Mouse (Mus musculus) megakaryocyte, embryonic 14.5 days (primary cell): ENCODE results near the gene Eps8. TPM values are rescaled to one million over a fixed set of nuclear protein-coding genes. Genes with fewer than 3 reads are reported as not detected.

Experiments used
- H3K27me3 ChIP-seq: replicated peaks from 2 replicates; pipeline ENCODE3; 2012; ENCODE audit warnings: inconsistent platforms
- H3K36me3 ChIP-seq: replicated peaks from 2 replicates; pipeline ENCODE3; 2012; ENCODE audit warnings: low read length, inconsistent platforms, mixed read lengths
- H3K4me1 ChIP-seq: 2 replicates; pipeline ENCODE4 v1.6.1; 2012; ENCODE audit warnings: inconsistent platforms
- H3K4me3 ChIP-seq: replicated peaks from 2 replicates; pipeline ENCODE3; 2012; ENCODE audit warnings: moderate library complexity, mild to moderate bottlenecking, inconsistent platforms
- H3K9me3 ChIP-seq: 2 replicates; pipeline ENCODE4 v1.6.1; 2012; ENCODE audit warnings: inconsistent platforms
- FLI1 ChIP-seq: IDR thresholded peaks from 2 replicates; pipeline ENCODE4 v1.6.1; 2012; ENCODE audit warnings: low read length, inconsistent platforms, mixed read lengths
- GATA1 ChIP-seq: IDR thresholded peaks from 3 replicates; pipeline ENCODE4 v1.6.1; 2012; ENCODE audit warnings: mixed read lengths, low read length, inconsistent platforms, borderline replicate concordance
- polyA plus RNA-seq: library from polyadenylated mRNA; stranded (reverse); fragments of >175 nt; gene quantifications from 2 replicates; pipeline ENCODE4 v1.2.3, GENCODE M21; 2012; ENCODE audit warnings: low replicate concordance; ENCODE audit not compliant: insufficient read depth

Eps8 gene
- polyA plus RNA-seq, 1 experiment = 0.47 TPM

DNA sequence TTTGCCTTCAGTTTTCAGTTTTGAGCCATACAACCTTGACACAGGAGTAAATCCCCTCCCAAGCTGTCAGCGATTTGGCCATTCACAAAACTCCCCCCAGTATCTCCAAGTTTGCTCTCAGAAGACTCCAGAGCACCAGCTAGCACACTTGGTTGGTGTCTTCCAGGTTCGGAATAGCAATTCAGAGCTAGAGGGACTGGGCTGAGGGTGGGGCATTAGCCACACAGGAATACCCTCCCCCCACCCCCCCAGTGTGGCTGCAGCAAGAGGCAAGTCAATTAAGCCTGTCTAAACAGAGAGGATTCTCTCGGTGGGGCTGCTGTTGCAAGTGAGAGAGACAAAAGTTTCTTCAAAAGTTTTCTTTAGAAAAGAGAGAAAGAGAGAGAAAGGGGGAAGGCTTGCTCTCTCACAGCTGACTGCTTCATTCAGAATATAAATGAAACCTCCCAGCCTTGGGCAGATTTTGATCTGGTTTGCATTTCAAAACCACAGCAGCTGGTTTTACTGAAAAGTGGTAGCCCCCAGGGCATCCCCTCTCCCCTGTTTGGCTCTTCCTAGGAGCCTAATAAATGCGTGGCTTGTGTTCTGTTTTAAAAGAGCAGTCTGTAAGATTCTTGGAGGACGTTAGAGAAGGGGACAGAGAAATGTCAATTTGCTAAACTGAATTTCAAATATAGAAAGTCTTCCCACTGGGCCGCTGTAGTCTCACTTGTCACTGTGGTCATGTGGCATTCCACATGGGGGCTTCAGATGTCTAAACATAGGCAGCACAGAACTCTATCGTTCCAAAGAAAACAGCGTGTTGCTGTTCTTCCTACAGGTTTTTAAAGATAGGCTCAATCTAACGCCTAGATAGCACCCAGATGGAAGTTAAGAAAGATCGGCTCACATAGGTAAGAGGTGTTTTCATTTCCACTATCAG is 112.2 kb downstream of the Eps8 start:
- Histone ChIP-seq H3K36me3 (no peaks in the 10 kb centered on the region), H3K27me3 (peaks cover 18% of the 10 kb centered on the region), H3K4me3 (no peak overlapping the region), H3K4me1 (peaks cover 15% of the 10 kb centered on the region), H3K9me3 (no peaks in the 10 kb centered on the region)
- no peak for TF ChIP-seq FLI1
- no peak for TF ChIP-seq GATA1

DNA sequence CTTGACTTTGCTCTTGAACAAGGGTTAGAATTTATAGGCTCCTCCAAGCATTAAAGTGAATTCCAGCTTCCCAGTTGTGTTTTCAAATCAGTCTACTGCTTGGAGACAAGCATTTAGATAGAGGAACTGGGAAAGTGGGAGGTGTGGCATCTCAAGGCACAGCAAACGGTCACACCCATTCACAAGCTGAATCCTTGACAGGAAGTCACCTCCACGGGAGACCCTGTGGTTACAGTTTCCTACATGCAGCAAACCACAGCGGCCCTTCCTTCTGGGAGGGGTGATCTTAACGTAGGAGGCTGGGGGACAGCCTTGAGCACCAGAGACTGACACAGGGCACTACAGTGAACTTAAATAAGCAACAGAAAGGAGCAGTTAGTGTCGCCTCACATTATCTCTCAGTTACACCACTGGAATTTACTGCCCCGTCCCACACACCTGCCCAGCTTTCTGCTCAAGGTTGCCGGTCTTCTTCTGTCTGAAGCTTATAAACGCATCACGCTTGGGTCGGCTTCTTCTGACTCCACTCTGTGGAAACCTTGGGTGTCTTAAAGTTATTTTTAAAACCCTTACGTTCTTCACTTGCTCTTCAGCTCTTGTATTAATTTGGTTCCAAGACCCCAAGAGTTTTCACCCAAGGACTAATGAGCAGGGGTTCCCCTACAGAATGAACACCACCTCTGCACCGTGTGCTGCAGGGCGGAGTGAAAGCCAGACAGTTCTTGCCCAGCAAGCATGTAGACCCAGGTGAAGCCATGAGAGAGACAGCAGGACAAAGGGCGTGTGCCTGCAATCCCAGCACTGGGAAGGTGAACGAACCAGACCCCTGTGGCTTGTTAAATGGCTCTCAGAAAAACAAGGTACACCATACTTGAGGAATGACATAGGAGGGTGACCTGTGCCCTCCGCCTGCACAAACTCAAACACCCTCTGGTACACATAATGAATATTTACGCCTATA is 113.2 kb downstream of the Eps8 start:
- no peak overlapping the region for H3K4me3 ChIP-seq
- TF ChIP-seq GATA1 (no peak), FLI1 (no peak)
- no peaks in the 10 kb centered on the region for H3K9me3 ChIP-seq
- H3K4me1 ChIP-seq = peaks cover 13% of the 10 kb centered on the region; the same call in 1 of the 2 replicates
- H3K27me3 ChIP-seq = peaks cover 16% of the 10 kb centered on the region
- H3K36me3 ChIP-seq = no peaks in the 10 kb centered on the region

DNA sequence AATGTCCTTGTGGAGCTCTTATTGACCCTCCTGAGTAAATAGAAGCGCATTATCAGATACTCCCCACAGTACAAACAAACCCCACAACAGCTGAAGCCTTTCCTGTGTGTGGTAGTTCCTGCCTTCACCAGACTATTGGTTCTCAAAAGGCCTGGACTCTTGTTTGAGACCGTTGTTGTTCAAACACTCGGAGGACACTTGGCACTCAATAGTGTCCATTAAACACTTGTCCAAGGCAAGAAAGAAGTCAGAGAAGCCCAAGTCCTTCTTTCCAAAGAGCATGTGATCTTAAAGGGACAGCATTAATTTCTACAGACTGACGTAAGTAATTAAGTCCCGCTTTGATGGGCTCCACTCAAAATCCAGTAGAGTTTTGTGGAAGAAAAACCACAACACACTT is 113.9 kb downstream of the Eps8 start:
- H3K9me3 ChIP-seq = peaks cover 3% of the 10 kb centered on the region
- peaks cover 13% of the 10 kb centered on the region; the same call in 1 of the 2 replicates for H3K4me1 ChIP-seq
- no peaks in the 10 kb centered on the region for H3K36me3 ChIP-seq
- H3K4me3 ChIP-seq = no peak overlapping the region
- H3K27me3 ChIP-seq = peaks cover 13% of the 10 kb centered on the region
- TF ChIP-seq GATA1 (no peak), FLI1 (no peak)

DNA sequence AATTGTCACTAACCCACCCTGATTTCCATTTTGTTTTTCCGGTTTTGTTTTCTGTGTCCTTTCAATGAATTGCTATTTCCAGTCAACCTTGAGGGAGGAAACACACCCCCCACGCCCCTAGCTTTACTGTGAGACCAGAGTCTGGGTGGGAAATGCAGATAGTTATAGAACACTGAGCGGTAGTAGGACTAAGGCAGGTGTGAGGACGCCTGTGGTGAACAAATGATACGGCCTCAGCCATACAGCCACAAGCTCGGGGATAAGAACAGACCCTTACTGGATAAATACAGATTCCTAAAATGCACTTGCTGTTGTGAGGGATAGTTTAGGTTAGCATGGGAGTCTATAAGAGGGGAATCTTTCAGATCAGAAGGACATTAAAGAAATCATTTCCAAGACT is 114.3 kb downstream of the Eps8 start:
- Histone ChIP-seq H3K9me3 (peaks cover 3% of the 10 kb centered on the region), H3K4me3 (no peak overlapping the region), H3K36me3 (no peaks in the 10 kb centered on the region), H3K27me3 (peaks cover 13% of the 10 kb centered on the region), H3K4me1 (peaks cover 12% of the 10 kb centered on the region; the same call in 1 of the 2 replicates)
- no peak for TF ChIP-seq FLI1
- no peak for TF ChIP-seq GATA1

DNA sequence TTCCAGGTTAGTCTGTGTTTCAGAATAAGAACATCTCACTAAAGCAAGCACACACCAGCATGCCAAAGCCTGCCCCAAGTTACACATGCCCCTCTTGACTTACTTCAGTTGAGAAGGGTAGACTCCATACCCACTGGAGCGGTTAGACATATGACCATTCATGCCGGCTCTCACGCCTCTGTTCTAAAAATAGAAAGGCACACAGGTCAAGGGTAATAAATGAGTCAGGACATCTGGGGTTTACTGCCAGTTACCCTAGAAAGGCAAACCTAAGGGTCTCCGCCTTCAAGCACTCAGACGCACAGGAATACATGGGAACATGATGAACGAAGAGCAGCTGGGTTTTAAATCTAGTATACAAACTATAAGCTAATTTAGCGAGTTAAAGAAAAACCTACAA is 115.5 kb downstream of the Eps8 start:
- H3K27me3 ChIP-seq = peaks cover 12% of the 10 kb centered on the region
- H3K4me1 ChIP-seq = peaks cover 7% of the 10 kb centered on the region; the same call in 1 of the 2 replicates
- no peak overlapping the region for H3K4me3 ChIP-seq
- no peaks in the 10 kb centered on the region for H3K36me3 ChIP-seq
- peaks cover 3% of the 10 kb centered on the region for H3K9me3 ChIP-seq
- TF ChIP-seq FLI1 (no peak), GATA1 (no peak)

DNA sequence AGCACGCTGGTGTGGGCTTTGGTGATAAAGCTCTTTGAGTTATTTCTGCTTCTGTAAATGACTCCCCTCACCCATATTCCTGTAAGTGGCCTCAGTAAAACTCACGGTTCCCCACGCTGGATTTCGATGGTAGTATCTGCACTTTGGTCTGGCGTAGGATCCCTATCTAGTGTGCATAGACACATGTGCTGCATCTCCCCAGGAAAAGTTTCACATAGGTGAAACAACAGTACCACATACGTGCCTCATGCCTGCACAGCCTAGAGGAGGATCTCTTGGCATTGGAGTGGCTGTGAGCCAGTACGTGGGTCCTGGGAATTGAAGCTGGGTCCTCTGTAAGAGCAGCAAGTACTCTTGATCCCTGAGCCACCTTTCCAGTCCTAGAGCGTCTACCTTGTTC is 121.9 kb downstream of the Eps8 start:
- Histone ChIP-seq H3K4me3 (no peak overlapping the region), H3K9me3 (peaks cover 11% of the 10 kb centered on the region), H3K27me3 (peaks cover 8% of the 10 kb centered on the region), H3K36me3 (no peaks in the 10 kb centered on the region), H3K4me1 (no peaks in the 10 kb centered on the region)
- no peak for TF ChIP-seq GATA1

DNA sequence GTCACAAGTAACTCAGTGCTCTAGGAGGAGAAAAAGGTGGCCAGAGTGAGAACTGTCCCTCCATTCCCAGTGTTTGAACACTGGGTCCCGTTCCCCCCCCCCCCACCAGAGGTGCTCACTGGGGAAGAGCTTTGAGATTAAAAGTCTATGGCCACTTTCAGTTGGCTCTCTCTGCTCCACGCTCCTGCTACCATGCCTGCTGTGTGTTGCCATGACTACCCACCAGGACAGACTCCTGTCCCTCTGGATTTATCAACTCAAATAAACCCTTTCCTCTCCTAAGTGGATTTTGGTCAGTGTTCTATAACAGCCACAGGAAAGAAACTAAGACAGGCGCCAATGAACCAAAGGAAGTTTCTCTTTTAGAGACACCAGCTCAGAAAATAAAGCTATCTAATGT is 128.9 kb downstream of the Eps8 start:
- Histone ChIP-seq H3K4me1 (peaks cover 3% of the 10 kb centered on the region; the same call in 1 of the 2 replicates), H3K36me3 (no peaks in the 10 kb centered on the region), H3K4me3 (no peak overlapping the region), H3K9me3 (0 out of 2 replicates have a peak, but pooled peaks cover 3% of the 10 kb centered on the region), H3K27me3 (peaks cover 2% of the 10 kb centered on the region)
- TF ChIP-seq GATA1 = no peak

DNA sequence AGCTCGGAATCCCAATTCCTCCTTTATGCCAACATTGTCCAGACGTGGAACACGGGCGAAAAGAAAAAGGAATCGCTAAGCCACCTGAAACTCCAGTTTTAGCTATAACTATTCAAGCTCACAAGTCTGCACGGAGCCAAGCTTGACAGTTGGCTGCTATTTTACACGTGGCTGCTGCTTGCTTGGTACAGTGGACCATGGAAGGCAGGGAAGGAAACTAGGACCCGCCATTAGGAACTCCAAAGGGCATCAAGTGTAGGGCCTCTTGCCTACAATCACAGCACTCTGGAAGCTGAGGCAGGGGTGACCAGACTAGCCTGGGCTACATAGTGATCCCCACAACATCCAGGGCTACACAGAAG is 134.4 kb downstream of the Eps8 start:
- Histone ChIP-seq H3K36me3 (no peaks in the 10 kb centered on the region), H3K9me3 (peaks cover 7% of the 10 kb centered on the region; the same call in 1 of the 2 replicates), H3K4me1 (peaks cover 3% of the 10 kb centered on the region; the same call in 1 of the 2 replicates), H3K4me3 (no peak overlapping the region), H3K27me3 (peaks cover 7% of the 10 kb centered on the region)
- TF ChIP-seq FLI1 (no peak), GATA1 (no peak)

DNA sequence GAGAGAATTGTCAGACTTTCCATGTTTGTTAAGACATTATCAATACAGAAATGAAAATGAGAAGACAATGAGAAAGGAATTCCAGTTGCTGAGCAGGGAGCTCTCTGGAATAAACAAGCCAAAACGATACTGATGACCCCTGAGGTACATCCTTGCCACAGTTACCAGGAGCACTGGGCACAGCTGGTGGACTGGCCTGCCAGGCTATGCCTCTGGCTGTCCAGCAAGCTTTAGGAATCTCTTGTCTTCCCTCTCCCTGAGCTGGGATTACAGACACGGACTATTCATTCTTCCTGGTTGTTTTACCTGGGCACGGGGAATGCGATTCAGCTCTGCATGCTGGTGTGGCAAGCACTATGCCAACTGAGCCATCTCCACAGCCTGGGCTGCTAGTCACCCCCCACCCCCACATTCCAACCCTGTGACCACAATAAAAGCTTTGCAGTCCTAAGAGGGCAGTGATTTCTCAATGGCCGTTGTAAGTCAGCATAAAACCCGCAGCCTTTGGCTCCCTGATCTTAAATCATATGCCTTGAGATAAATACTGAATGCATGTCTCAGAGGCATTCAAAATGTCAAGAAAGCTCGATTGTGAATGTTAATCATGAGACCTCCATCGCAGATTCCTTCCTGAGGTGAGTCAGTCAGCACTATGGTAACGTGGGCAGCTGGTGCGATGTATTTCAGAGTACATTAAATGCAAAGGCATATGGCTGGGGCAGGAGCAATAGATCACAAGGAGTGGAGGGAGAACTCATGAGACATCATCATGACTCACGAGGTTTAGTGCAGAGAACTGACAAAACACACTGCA is 134.9 kb downstream of the Eps8 start:
- TF ChIP-seq FLI1 (no peak), GATA1 (no peak)
- peaks cover 7% of the 10 kb centered on the region; the same call in 1 of the 2 replicates for H3K9me3 ChIP-seq
- H3K4me3 ChIP-seq = no peak overlapping the region
- no peaks in the 10 kb centered on the region for H3K36me3 ChIP-seq
- H3K4me1 ChIP-seq = peaks cover 3% of the 10 kb centered on the region; the same call in 1 of the 2 replicates
- H3K27me3 ChIP-seq = peaks cover 7% of the 10 kb centered on the region
